Mouse (Mus musculus) heart, embryonic 11.5 days (tissue): ENCODE data around the gene Ogfod2. TPM values are rescaled to one million over a fixed set of nuclear protein-coding genes. Genes with fewer than 3 reads are reported as not detected.

Source experiments
- ATAC-seq: fragments of 200-750 bp; cut with Nextera tagmentation; replicated peaks from 2 replicates; pipeline ENCODE4 v1.8.0; 2017; ENCODE audit warnings: moderate library complexity; ENCODE audit not compliant: insufficient number of reproducible peaks, low FRiP score, low TSS enrichment
- H3K27ac ChIP-seq: fragments of 300-500 bp; sonication (generic); 2 replicates; pipeline ENCODE4 v1.5.1; 2014; ENCODE audit warnings: mild to moderate bottlenecking, low read depth, low read length
- H3K27me3 ChIP-seq: fragments of 300-500 bp; sonication (generic); 2 replicates; pipeline ENCODE4 v1.6.1; 2014; ENCODE audit warnings: mild to moderate bottlenecking, low read length, mixed read lengths; ENCODE audit not compliant: control insufficient read depth, insufficient read depth
- H3K36me3 ChIP-seq: fragments of 300-500 bp; sonication (generic); 2 replicates; pipeline ENCODE4 v1.6.1; 2014; ENCODE audit warnings: mild to moderate bottlenecking, low read length, moderate library complexity, mixed read lengths; ENCODE audit not compliant: control insufficient read depth, insufficient read depth
- H3K4me1 ChIP-seq: fragments of 300-500 bp; sonication (generic); 2 replicates; pipeline ENCODE4 v1.6.1; 2014; ENCODE audit warnings: low read length; ENCODE audit not compliant: control insufficient read depth, insufficient read depth
- H3K4me2 ChIP-seq: fragments of 300-500 bp; sonication (generic); 2 replicates; pipeline ENCODE4 v1.6.1; 2014; ENCODE audit warnings: mild to moderate bottlenecking, moderate library complexity
- H3K4me3 ChIP-seq: fragments of 300-500 bp; sonication (generic); 2 replicates; pipeline ENCODE4 v1.5.1; 2014; ENCODE audit warnings: low read depth, low read length
- H3K9ac ChIP-seq: fragments of 300-500 bp; sonication (generic); 2 replicates; pipeline ENCODE4 v1.6.1; 2014; ENCODE audit warnings: mild to moderate bottlenecking, low read depth, low read length, moderate library complexity
- H3K9me3 ChIP-seq: fragments of 300-500 bp; sonication (generic); replicated peaks from 2 replicates; pipeline ENCODE4 v1.6.1; 2016; ENCODE audit warnings: low read length; ENCODE audit not compliant: control insufficient read depth
- WGBS: fragments of 180-500 bp; shearing (Covaris S2); extraction: QIAGEN DNeasy Blood & Tissue Kit; methylation state at CpG from one replicate; pipeline ENCODE4 v1.1.7; 2014; ENCODE audit not compliant: insufficient replicate concordance; 5-methylcytosine and 5-hydroxymethylcytosine counted together
- polyA plus RNA-seq: library from polyadenylated mRNA; unstranded; fragments of >200 nt; fragmentation: Nextera tagmentation; extraction: Ambion mirVana; gene quantifications from 2 replicates; pipeline ENCODE4 v1.2.1, GENCODE M21; 2014

Gene Ogfod2
- polyA plus RNA-seq, 1 experiment from 2014 or later = 13.6 TPM

DNA sequence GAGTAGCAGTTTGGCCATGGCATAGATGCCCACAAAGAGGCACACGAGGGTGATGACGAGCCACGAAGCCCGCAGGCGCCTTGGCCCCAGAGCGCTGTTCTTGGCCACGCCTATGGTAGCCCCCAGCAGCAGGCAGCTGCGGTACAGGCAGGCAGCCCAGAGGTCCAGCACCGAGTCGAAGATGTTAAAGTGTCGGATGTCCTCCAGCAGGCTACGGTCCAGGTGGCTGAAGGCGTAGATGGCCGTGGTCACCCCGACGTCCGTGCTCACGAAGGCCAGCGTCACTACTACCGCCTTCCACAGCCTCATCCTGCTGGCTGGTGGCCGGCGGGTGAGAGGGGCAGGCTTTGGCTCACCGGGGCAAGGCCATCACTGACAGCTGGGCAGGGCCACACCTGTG lies 22.2 kb upstream of the Ogfod2 start:
- Histone ChIP-seq H3K36me3 (no peaks in the 10 kb centered on the region), H3K27me3 (peaks cover 6% of the 10 kb centered on the region), H3K9me3 (no peaks in the 10 kb centered on the region), H3K4me2 (no peak overlapping the region), H3K27ac (no peak overlapping the region), H3K4me1 (peaks cover under 1% of the 10 kb centered on the region; the same call in 1 of the 2 replicates), H3K4me3 (no peak overlapping the region), H3K9ac (no peak overlapping the region)
- no peak for ATAC-seq
- 72% methylated on average over 23 of the region's 23 CpGs for WGBS

DNA sequence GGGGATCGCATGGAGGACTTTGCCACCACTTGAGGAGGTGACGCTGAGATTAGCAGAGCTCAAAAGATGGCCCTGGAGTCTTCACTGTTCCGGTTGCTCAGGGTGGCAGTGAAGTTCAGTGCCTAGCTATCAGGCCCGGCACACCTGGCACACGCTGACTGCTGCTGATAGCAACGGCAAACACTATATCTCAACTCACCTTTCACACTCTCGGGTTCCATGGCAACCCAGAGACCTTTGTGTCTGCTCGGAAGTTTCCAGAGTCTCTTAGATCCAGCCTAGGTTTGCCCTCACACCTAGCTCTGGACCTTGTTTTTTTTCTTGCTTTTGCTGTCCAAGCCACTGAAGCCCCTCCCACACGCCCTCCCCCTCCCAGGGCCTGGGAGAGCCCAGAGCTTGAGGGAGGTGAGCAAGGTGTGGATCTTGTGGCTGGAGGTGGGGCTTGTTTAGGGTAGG lies 20.1 kb upstream of the Ogfod2 start:
- WGBS = 33% methylated on average over 9 of the region's 9 CpGs
- no peak for ATAC-seq
- no peak overlapping the region for H3K9ac ChIP-seq

DNA sequence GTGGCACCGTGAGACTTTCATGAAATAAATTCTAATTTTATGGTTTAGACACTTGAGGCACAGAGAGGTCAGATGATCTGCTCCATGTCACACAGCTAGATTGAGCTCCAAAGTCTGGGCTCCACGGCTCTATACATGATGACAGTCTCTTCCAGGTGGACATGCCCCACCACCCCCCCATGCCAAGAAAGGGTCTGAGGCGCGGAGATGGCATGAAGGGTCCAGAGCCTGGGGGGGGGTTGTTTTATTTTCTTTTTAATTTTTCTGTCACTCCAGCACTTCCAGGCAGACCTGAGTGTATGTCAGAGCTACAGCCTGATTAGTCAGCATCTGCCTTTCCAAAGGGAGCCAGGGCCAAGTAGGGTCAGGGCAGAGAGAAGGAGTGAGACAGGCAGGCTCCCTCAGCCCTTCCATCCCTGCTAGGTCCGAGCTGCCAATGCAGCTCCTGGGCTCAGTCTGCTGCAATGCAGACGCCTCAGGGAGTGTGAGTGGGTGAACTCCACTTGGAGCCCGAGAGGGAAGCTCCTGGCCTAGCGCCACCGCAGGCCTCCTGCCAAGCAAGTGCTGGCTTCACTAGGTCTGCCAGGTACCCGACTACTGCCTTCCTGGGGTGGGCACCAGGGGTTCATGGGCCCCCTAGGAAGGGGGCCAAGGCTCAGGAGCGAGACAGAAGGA lies 18.8 kb upstream of the Ogfod2 start:
- WGBS = 73% methylated on average over 11 of the region's 11 CpGs
- no peak overlapping the region for H3K27ac ChIP-seq

More for the DNA sequence above, 20.1 kb upstream of the Ogfod2 start:
- Histone ChIP-seq H3K27me3 (peaks cover 11% of the 10 kb centered on the region), H3K27ac (no peak overlapping the region), H3K4me2 (no peak overlapping the region), H3K4me1 (peaks cover 9% of the 10 kb centered on the region), H3K4me3 (no peak overlapping the region), H3K36me3 (no peaks in the 10 kb centered on the region), H3K9me3 (no peaks in the 10 kb centered on the region)

DNA sequence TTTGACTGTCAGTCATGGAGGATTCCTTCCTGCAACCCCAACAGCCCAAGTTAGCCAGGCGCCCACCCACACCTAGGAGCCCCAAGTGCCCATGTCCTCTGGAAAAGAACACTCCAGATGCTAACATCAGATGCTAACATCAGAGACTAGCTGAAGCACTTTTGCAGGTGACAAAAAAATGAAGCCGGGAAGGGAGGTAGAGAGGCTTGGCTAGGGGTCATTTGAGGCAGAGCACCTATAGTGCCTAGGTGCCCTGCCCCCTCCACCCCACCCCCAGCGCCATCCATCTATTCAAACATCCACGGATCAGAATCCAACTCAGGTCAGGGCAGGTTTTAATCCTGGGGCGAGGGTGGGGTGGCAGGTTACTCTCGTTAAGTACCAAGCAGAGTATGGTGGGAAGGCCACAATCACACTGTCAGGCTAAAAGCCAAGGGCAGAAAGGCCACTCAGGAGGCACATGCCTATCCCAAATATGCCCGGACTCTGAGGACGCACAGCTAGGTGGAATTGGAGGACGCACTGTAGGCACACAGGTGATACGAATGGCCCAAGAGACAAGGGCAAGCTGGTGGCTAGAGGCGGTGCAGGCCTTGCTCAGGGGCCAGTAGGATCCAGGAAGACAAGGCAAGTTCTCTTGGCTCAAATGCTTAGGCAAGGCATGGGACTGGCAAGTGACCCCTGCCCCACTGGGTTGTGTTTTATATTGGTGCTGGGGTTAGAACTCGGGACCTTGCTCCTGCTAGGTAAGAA lies 18.1 kb upstream of the Ogfod2 start:
- Histone ChIP-seq H3K36me3 (no peaks in the 10 kb centered on the region; the same call in 1 of the 2 replicates), H3K4me3 (no peak overlapping the region), H3K9ac (no peak overlapping the region; the same call in 1 of the 2 replicates), H3K9me3 (no peaks in the 10 kb centered on the region), H3K4me2 (no peak overlapping the region), H3K27ac (no peak overlapping the region), H3K4me1 (peaks cover 9% of the 10 kb centered on the region), H3K27me3 (peaks cover 11% of the 10 kb centered on the region)
- ATAC-seq = no peak
- 85% methylated on average over 12 of the region's 12 CpGs for WGBS

More for the DNA sequence above, 18.8 kb upstream of the Ogfod2 start:
- H3K9ac ChIP-seq = 0 out of 2 replicates have a peak overlapping the region, but pooled peaks have one; percentile 36
- H3K27me3 ChIP-seq = peaks cover 11% of the 10 kb centered on the region
- H3K4me2 ChIP-seq = no peak overlapping the region
- no peak for ATAC-seq
- H3K9me3 ChIP-seq = no peaks in the 10 kb centered on the region
- H3K36me3 ChIP-seq = no peaks in the 10 kb centered on the region; the same call in 1 of the 2 replicates
- H3K4me1 ChIP-seq = peaks cover 9% of the 10 kb centered on the region
- H3K4me3 ChIP-seq = no peak overlapping the region

DNA sequence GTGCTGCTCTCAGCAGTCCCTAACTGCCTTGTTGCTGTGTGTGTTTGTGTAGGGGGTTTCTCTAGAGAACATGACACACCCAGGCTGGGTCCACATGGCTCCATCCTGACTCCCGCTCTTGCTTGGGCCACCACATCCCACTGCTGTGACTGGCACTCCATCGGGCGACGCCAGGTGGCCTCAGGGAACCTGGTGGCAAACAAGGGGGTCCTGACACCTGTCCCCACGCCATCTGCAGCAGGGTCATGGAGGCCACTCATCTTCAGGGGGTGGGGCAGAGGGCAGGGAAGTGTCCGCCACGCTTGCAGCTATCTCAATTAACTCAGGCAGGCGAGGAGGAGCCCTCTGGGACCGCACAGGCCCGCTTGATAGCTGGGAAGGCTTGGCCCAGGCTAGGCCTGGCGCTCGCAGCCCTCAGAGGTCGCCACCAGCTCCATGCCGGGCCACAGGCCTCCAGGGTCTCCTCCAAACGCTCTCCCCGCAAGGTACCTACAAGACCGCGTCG lies 17.0 kb upstream of the Ogfod2 start:
- peaks cover 9% of the 10 kb centered on the region for H3K4me1 ChIP-seq
- H3K27ac ChIP-seq = no peak overlapping the region
- H3K4me2 ChIP-seq = peak overlapping the region; percentile 87
- H3K27me3 ChIP-seq = peaks cover 11% of the 10 kb centered on the region; the same call in 1 of the 2 replicates
- no peaks in the 10 kb centered on the region for H3K9me3 ChIP-seq
- ATAC-seq = peak; percentile 66
- peak overlapping the region; percentile 61 for H3K9ac ChIP-seq
- H3K36me3 ChIP-seq = no peaks in the 10 kb centered on the region; the same call in 1 of the 2 replicates
- WGBS = 10% methylated on average over 19 of the region's 19 CpGs
- H3K4me3 ChIP-seq = peak overlapping the region; percentile 50

DNA sequence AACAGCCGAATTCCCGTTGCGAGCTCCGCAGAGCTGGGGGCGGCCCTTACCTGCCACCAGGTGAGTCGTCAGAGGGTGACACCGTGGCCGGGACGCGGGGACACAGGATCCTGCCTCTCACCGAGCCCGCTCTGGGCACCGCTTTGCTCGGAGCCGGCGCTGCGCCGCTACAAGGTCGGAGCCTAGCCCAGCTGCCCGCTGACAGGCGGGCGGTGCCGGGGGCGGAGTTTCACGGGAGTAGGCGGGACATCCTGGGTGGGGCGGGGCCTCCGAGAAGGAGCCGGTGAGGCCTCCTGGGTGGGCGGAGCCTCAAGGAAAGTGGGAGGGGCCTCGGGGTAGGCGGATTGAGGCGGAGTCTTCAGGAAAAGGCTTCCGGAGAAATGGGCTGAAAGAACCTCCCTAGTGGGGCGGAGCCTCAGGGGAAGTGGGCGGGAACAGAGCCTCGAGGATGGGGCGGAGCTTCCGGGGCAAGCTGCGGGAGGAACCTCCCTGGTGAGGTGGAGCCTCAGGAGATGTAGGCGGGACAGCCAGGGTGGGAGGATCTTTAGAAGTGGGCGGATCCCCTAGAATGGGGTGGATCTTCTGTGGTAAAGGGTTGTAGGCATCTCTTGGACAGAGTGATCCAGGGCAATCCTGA lies 16.4 kb upstream of the Ogfod2 start, which contains the start of gene Abcb9:
Gene Abcb9, minus strand, starts transcription at position 203 of the 637 bp plus-strand sequence.
- H3K4me1 ChIP-seq = peaks cover 9% of the 10 kb centered on the region
- peaks cover 11% of the 10 kb centered on the region; the same call in 1 of the 2 replicates for H3K27me3 ChIP-seq
- H3K36me3 ChIP-seq = no peaks in the 10 kb centered on the region; the same call in 1 of the 2 replicates
- ATAC-seq = peak; percentile 84
- peak within 1 kb of the TSS; percentile 50 for H3K4me3 ChIP-seq
- peak within 1 kb of the TSS; percentile 61 for H3K9ac ChIP-seq
- H3K4me2 ChIP-seq = peak within 1 kb of the TSS; percentile 87
- under 1% methylated on average over 42 of the region's 42 CpGs for WGBS
- no peak within 1 kb of the TSS for H3K27ac ChIP-seq
- no peaks in the 10 kb centered on the region for H3K9me3 ChIP-seq

DNA sequence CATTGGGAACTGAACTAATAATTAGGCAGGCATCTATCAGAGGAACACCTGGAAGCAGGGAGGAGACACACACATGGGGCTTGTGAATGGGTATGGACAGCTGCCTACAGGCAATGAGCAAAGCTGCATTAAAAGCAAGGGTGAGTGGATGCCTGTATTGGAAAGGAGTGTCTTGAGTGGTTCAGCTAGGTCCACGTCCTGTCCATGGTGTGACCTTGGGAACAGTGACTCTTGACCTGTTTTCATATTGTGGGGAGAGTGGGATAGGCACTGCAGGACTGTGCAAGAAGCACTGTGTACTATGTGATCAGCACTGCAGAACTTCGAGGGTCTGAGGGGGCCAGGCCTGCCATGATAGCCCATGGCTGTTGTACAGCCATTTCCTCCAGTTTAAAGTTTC lies 13.2 kb upstream of the Ogfod2 start:
- H3K27ac ChIP-seq = no peak overlapping the region
- H3K9me3 ChIP-seq = no peaks in the 10 kb centered on the region
- no peak overlapping the region for H3K4me3 ChIP-seq
- no peak for ATAC-seq
- H3K4me1 ChIP-seq = peaks cover 9% of the 10 kb centered on the region
- H3K9ac ChIP-seq = no peak overlapping the region
- no peak overlapping the region for H3K4me2 ChIP-seq
- peaks cover 11% of the 10 kb centered on the region; the same call in 1 of the 2 replicates for H3K27me3 ChIP-seq
- no peaks in the 10 kb centered on the region; the same call in 1 of the 2 replicates for H3K36me3 ChIP-seq
- WGBS = 76% methylated on average over 2 of the region's 2 CpGs
